12 mouse cellular contexts compared by ENCODE assay signal in the genomic region with DNA sequence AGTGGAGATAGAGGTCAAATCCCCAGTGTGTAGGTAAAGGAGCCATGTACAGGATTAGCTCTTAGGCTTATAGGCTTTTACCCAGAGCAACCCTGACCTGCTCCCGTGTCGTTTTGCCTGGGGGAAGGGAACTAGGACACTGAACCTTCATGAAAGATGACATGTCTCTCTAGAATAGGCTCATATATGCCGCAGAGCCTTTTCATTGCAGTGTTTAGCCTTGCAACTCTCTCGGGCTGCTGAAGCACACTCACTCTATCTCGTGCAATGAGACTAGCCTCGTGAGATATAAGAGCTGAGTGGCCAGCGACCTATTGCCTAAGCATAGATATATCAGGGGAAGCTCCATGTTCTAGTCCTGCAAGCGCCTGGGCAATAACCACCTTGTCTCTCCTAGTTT. TPM values are rescaled to one million over a fixed set of nuclear protein-coding genes. Genes with fewer than 3 reads are reported as not detected.
A peak's percentile ranks its signal among the peaks of the same experiment; 100 is the strongest.
DNase-seq lines count a peak whose midpoint lies in the region; ATAC-seq and TF ChIP-seq lines count a peak whose summit lies in the region.
"Not testable (repeated sequence)": the region's sequence is repeated elsewhere in the genome, so short reads cannot be mapped to it uniquely, and the experiment has no call there.
"Had no signal": no experiment of that assay in that cellular context is flagged by ENCODE, and none has a peak within 500 bp of the region (broad histone marks: within the 10 kb centered on the region; RNA-seq: fewer than 3 reads in every experiment).

No protein-coding gene starts in this region.

- DNase-seq in kidney, adult 2 months; liver, adult 2 months (ENCODE audit: extremely low read depth, low read depth, low spot score): not testable (repeated sequence)

- H3K27ac ChIP-seq in cortical plate, adult 2 months (ENCODE audit: insufficient read depth, low read length) = peak overlapping the region; percentile 84; the same call in 1 of the 2 replicates
- H3K27ac ChIP-seq in forebrain, embryonic 15.5 days (replicated peaks) = peak overlapping the region; percentile 88
- peak overlapping the region; percentile 72 for H3K27ac ChIP-seq in heart, embryonic 16.5 days (ENCODE audit: low read length)
- peak overlapping the region; percentile 88 for H3K27ac ChIP-seq in kidney, adult 2 months (ENCODE audit: insufficient read depth, low read depth, low read length)
- H3K27ac ChIP-seq in liver, adult 2 months (replicated peaks; ENCODE audit: insufficient read depth, low read depth, low read length) = peak overlapping the region; percentile 76
- H3K27ac ChIP-seq in macrophage = peak overlapping the region; percentile 76
- H3K27ac ChIP-seq in neural tube, embryonic 15.5 days (replicated peaks) = peak overlapping the region; percentile 84

- TF ChIP-seq POLR2A in cortical plate, adult 2 months (IDR thresholded peaks at IDR 0.05; ENCODE audit: extremely low read depth, insufficient read depth, low read length); kidney, adult 2 months (IDR thresholded peaks at IDR 0.05; ENCODE audit: low read depth, low read length); liver, adult 2 months (IDR thresholded peaks at IDR 0.05; ENCODE audit: extremely low read depth, insufficient read depth, low read length): not testable (repeated sequence)

- not testable (repeated sequence) for TF ChIP-seq CTCF in cortical plate, adult 2 months (IDR thresholded peaks at IDR 0.05; ENCODE audit: extremely low read depth, insufficient read depth, low read length); kidney, adult 2 months (conservative IDR thresholded peaks at IDR 0.05; ENCODE audit: insufficient read depth, insufficient read length, low read depth, low read length); liver, adult 2 months (IDR thresholded peaks at IDR 0.05; ENCODE audit: low read depth, low read length)

- not testable (repeated sequence) for H3K9ac ChIP-seq in forebrain, embryonic 15.5 days (replicated peaks); heart, embryonic 16.5 days (ENCODE audit: low read length); liver, adult 2 months (ENCODE audit: low read depth, low read length); neural tube, embryonic 15.5 days (replicated peaks)

- not testable (repeated sequence) for H3K9me3 ChIP-seq in forebrain, embryonic 15.5 days; heart, embryonic 16.5 days (replicated peaks; ENCODE audit: control insufficient read depth, low read length); neural tube, embryonic 15.5 days (replicated peaks)

- H3K4me1 ChIP-seq in cortical plate, adult 2 months (ENCODE audit: control insufficient read depth, insufficient read depth, low read length); forebrain, embryonic 15.5 days; kidney, adult 2 months (ENCODE audit: control insufficient read depth, insufficient read depth, low read length); liver, adult 2 months (ENCODE audit: control insufficient read depth, insufficient read depth, low read length): not testable (repeated sequence)
- peaks cover 15% of the 10 kb centered on the region for H3K4me1 ChIP-seq in heart, embryonic 16.5 days (ENCODE audit: control insufficient read depth, insufficient read depth, low read length)
- peaks cover 10% of the 10 kb centered on the region; the same call in 1 of the 2 replicates for H3K4me1 ChIP-seq in neural tube, embryonic 15.5 days

- 32% methylated on average over 7 of the region's 8 CpGs for WGBS in forebrain, embryonic 15.5 days
- WGBS in heart, embryonic 16.5 days = 57% methylated on average over 6 of the region's 8 CpGs
- WGBS in kidney, adult 2 months = 43% methylated on average over 7 of the region's 8 CpGs
- WGBS in liver, adult 2 months = 27% methylated on average over 6 of the region's 8 CpGs
- 17% methylated on average over 2 of the region's 8 CpGs for whole genome bisulfite sequencing in macrophage (ENCODE audit: missing documents)
- WGBS in neural tube, embryonic 15.5 days = 32% methylated on average over 5 of the region's 8 CpGs

- H3K4me2 ChIP-seq in forebrain, embryonic 15.5 days (replicated peaks); heart, embryonic 16.5 days (ENCODE audit: low read depth, low read length); neural tube, embryonic 15.5 days: not testable (repeated sequence)

- not testable (repeated sequence) for H3K79me2 ChIP-seq in liver, adult 2 months (ENCODE audit: control insufficient read depth, insufficient read depth, low read length); macrophage (ENCODE audit: inconsistent target)

- ATAC-seq in forebrain, embryonic 15.5 days (replicated peaks); heart, embryonic 16.5 days (replicated peaks; ENCODE audit: extremely low read depth, insufficient read depth, low FRiP score); neural tube, embryonic 15.5 days (ENCODE audit: low FRiP score): not testable (repeated sequence)

- H3K36me3 ChIP-seq in forebrain, embryonic 15.5 days; heart, embryonic 16.5 days (ENCODE audit: control insufficient read depth, insufficient read depth); kidney, adult 2 months (ENCODE audit: control insufficient read depth, insufficient read depth, low read length); liver, adult 2 months (ENCODE audit: control insufficient read depth, insufficient read depth, low read length); macrophage (ENCODE audit: inconsistent target); neural tube, embryonic 15.5 days: not testable (repeated sequence)

- not testable (repeated sequence) for H3K4me3 ChIP-seq in cortical plate, adult 2 months (ENCODE audit: insufficient read depth, low read length); forebrain, embryonic 15.5 days; heart, embryonic 16.5 days (ENCODE audit: low read length); kidney, adult 2 months (ENCODE audit: insufficient read depth, low read depth, low read length); liver, adult 2 months (ENCODE audit: insufficient read depth, low read depth, low read length); macrophage (ENCODE audit: inconsistent target); neural tube, embryonic 15.5 days (replicated peaks)

- not testable (repeated sequence) for H3K27me3 ChIP-seq in forebrain, embryonic 15.5 days; heart, embryonic 16.5 days (ENCODE audit: control insufficient read depth, insufficient read depth, low read length); kidney, adult 2 months (replicated peaks; ENCODE audit: control insufficient read depth, insufficient read depth, low read length); liver, adult 2 months (ENCODE audit: control insufficient read depth, insufficient read depth, low read length); neural tube, embryonic 15.5 days (replicated peaks)

RNA-seq across cellular contexts. Expression of gene Hfe2, which starts 35.3 kb away (rescaled TPM):
- 1.4 and 1.5 TPM in 2 replicates for polyA plus RNA-seq in cortical plate, adult 2 months (2012; rRNA removed)
- 0.43 and 0.82 TPM in 2 replicates for polyA plus RNA-seq in forebrain, embryonic 15.5 days (2015; fragmentation: Nextera tagmentation; extraction: Ambion mirVana)
- 8.5 and 10.9 TPM in 2 replicates for polyA plus RNA-seq in heart, embryonic 16.5 days (2015; fragmentation: Nextera tagmentation; extraction: Ambion mirVana)
- polyA plus RNA-seq in kidney, adult 2 months (2012; rRNA removed) = 0.23 and 3.9 TPM in 2 replicates
- 29.6 and 36.4 TPM in 2 replicates for total RNA-seq in liver, adult 2 months (2014; rRNA removed)
- polyA plus RNA-seq in liver, adult 2 months (2012; rRNA removed) = 93.8 and 98.4 TPM in 2 replicates
- not detected for total RNA-seq in macrophage (2018; cell fraction: chromatin; rRNA removed)
- total RNA-seq in macrophage (2018; cell fraction: cytosol; rRNA removed) = not detected
- total RNA-seq in macrophage (2018; cell fraction: nucleus; rRNA removed) = not detected
- not detected in 3 replicates for polyA plus RNA-seq in macrophage (2018)
- polyA plus RNA-seq in neural tube, embryonic 15.5 days (2015; fragmentation: Nextera tagmentation; extraction: Ambion mirVana) = 2.4 and 3.0 TPM in 2 replicates
- total RNA-seq: granulocyte monocyte progenitor cell, adult 5-6 weeks had no signal

RNA-seq across cellular contexts. Expression of gene BC107364, which starts 37.5 kb away (rescaled TPM):
- not detected in 2 replicates for polyA plus RNA-seq in cortical plate, adult 2 months (2012; rRNA removed)
- not detected in 2 replicates for polyA plus RNA-seq in forebrain, embryonic 15.5 days (2015; fragmentation: Nextera tagmentation; extraction: Ambion mirVana)
- polyA plus RNA-seq in heart, embryonic 16.5 days (2015; fragmentation: Nextera tagmentation; extraction: Ambion mirVana) = 1.3 and 1.5 TPM in 2 replicates
- 0.08 and 0.14 TPM in 2 replicates for polyA plus RNA-seq in kidney, adult 2 months (2012; rRNA removed)
- total RNA-seq in liver, adult 2 months (2014; rRNA removed) = not detected in 2 replicates
- polyA plus RNA-seq in liver, adult 2 months (2012; rRNA removed) = not detected in 2 replicates
- total RNA-seq in macrophage (2018; cell fraction: chromatin; rRNA removed) = not detected
- not detected for total RNA-seq in macrophage (2018; cell fraction: cytosol; rRNA removed)
- total RNA-seq in macrophage (2018; cell fraction: nucleus; rRNA removed) = not detected
- not detected in 3 replicates for polyA plus RNA-seq in macrophage (2018)
- not detected in 2 replicates for polyA plus RNA-seq in neural tube, embryonic 15.5 days (2015; fragmentation: Nextera tagmentation; extraction: Ambion mirVana)
- total RNA-seq: adrenal gland, adult 18-20 months; granulocyte monocyte progenitor cell, adult 5-6 weeks; layer of hippocampus, postnatal 14 days; left cerebral cortex, postnatal 4 days had no signal
- polyA plus RNA-seq: myocyte had no signal
